Mouse (Mus musculus): ENCODE data around the gene Tll2. TPM values are rescaled to one million over a fixed set of nuclear protein-coding genes. Genes with fewer than 3 reads are reported as not detected.

Gene Tll2
- total RNA-seq, 2 experiments from 2014 or later = 0.43 to 0.47 TPM

DNA sequence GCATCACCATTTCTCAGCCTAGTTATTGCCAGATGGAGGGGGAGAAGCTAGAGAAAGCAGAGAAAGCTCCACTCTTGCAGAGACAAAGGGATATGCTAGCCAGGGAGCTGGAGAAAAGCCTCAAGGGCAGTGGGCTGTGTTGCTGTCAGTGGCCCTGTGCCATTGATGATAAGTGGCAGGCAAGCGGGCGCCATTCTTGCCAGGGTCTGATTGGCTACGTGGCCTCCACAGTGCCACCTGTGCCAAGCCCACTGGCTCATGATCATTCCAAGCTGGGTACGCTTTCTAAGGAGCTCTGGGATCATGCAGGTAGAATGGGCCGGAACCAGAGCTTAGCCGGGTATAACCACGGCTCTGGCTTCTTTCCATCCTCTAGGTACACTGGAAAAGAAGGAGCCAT, 105.8 kb downstream of the Tll2 start:
- intact Hi-C loops (cut with DNase I) = no loop called here
- no peak for DNase-seq

GRCm38 (mm10) chr19:41097038-41097437, 109.6 kb downstream of the Tll2 start:
- intact Hi-C loops (cut with DNase I) = no loop called here
- DNase-seq = no peak

GRCm38 (mm10) chr19:41091901-41092300, 114.7 kb downstream of the Tll2 start:
- DNase-seq = no peak
- intact Hi-C loops (cut with DNase I) = no loop called here

- intact Hi-C loops (cut with DNase I) = loop anchor here (5.0 kb wide), 2 partner anchors 117 to 672 kb away; partner anchors contain the start of gene Tll2
- DNase-seq = peak; percentile 63 to 64
These were observed 116.8 kb downstream of the Tll2 start for GRCm38 (mm10) chr19:41089833-41090232.

DNA sequence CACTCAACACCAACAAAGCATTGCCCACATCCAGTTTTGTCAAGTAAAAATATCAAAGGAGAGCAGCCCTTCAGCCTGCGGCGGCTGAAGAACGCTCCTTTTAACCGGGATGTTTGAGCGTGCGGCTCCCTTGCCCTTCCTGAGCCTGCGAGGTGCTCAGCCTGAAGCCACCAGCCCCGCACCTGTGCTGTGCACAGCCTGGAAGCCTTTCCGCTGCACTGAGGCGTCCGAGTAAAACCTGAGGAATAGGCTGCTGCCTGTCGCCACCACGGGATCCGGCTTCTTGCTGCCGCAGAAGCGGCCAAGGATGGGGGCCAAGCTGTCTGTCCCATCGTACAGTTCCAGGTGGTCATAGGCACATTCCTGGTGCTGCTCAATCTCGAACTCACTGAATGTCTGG, 118.1 kb downstream of the Tll2 start:
- no peak for DNase-seq

DNA sequence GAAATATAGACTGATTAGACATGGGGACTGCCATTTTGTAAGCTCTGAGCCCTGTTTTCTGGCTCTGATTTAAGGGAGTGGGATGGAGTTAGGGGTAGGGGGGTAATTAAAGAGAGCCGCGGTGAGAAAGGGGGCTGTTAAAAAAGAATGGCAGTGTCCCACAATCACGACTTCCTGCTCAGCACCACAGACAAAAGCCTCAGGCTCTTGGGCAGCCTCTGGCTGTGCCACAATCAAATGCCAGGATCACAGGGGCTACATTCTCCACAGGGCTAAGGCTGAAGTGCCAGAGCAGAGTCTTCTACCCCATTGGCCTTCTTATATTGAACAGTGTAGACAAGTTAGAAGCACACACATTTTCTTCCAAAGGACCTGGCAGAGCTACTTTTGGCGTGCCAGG, 118.7 kb downstream of the Tll2 start:
- DNase-seq = no peak
- intact Hi-C loops (cut with DNase I) = loop anchor here (2.0 to 5.0 kb wide), 3 partner anchors 119 to 674 kb away; partner anchors contain the start of gene Tll2

More for the DNA sequence above, 118.1 kb downstream of the Tll2 start:
- intact Hi-C loops (cut with DNase I) = loop anchor here (5.0 kb wide), 2 partner anchors 119 to 674 kb away; partner anchors contain the start of gene Tll2

GRCm38 (mm10) chr19:41086700-41087099, 119.9 kb downstream of the Tll2 start:
- DNase-seq = peak; percentile 67 to 73
- intact Hi-C loops (cut with DNase I) = loop anchor here (2.0 to 5.0 kb wide), 3 partner anchors 121 to 676 kb away; partner anchors contain the start of gene Tll2

- intact Hi-C loops (cut with DNase I) = loop anchor here (2.0 to 5.0 kb wide), 3 partner anchors 121 to 676 kb away; partner anchors contain the start of gene Tll2
- DNase-seq = no peak
These were observed 120.3 kb downstream of the Tll2 start for GRCm38 (mm10) chr19:41086289-41086688.

DNA sequence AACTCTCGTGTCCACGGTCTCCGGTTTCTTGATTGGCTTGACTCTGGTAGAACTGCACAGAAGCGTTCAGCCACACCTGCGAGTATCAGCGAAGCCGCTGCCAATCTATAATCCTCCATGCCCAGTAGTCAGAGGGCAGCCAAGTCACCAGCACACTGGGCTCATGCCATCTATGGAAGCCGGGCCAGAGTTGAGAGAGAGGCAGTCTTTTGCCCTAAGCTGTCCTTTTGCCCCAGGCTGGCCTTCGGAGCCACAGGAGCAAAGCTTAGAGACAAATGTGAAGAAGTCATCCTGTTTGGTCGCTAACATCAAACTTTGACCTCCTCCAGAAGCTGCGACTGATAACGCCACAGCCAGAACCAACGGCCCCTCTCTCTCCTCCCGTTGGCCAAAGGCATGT, 123.0 kb downstream of the Tll2 start:
- intact Hi-C loops (cut with DNase I) = no loop called here
- DNase-seq = no peak

GRCm38 (mm10) chr19:41081589-41081988, 125.0 kb downstream of the Tll2 start:
- DNase-seq = no peak
- intact Hi-C loops (cut with DNase I) = no loop called here

DNA sequence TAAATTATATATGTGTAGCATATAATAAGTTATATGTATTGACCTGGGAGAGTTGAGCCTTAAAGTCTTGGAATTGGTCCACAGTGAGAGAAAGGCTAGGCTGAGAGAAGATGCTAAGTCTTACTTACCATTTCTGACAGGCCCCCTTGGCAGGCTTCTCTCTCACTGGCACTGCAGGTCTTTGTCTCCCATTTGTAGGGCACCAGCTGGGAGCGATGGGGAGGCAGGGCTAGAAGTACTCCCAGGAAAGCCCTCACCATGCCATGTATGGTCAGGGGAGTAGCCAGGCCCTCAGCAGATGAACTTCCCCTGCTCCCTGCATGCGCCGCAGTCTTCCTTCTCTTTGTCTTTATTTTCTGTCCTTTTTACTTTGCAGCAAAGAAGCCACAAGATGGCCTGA, 129.7 kb downstream of the Tll2 start, which contains the start of gene Opalin:
Opalin (minus strand) TSS at position 208 of the 400 bp plus-strand sequence.
- DNase-seq = no peak
- intact Hi-C loops (cut with DNase I) = no loop called here

DNA sequence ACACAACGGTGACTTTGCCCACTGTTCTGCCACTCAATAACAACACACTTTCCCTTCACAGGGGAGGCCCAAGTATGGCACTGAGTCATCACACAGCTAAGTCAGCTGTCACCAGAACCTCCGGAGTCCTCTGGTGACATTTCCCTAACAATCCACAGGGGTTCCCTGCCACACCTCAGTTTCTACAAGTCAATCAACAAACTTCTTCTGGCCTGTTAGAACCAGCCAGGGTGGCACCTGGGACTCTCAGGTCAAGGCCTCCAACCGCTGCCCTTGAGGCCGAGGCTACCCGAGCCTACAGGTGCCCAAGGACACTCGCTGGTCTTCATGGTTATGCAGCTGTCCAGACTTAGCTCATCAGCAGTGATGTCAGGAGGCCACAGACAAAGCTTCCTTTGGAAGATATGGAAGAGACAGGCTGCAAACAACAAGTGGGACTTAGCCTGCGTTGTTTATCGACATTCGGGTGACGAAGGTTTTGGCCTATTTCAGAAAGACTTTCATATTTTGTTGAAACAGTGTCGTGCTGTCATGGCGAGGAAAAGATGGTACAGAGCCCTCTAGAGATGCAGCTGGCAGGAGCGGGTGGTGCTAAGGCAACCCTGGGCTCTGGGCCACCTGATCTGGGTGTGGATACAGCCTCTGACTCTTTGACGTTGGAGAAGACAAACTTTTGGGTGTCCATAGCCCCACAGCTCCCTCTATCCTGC, 132.7 kb downstream of the Tll2 start:
- DNase-seq = no peak
- intact Hi-C loops (cut with DNase I) = no loop called here

- intact Hi-C loops (cut with DNase I) = no loop called here
- DNase-seq = peak; percentile 88 to 91
These were observed 135.1 kb downstream of the Tll2 start for GRCm38 (mm10) chr19:41071500-41071899.

DNA sequence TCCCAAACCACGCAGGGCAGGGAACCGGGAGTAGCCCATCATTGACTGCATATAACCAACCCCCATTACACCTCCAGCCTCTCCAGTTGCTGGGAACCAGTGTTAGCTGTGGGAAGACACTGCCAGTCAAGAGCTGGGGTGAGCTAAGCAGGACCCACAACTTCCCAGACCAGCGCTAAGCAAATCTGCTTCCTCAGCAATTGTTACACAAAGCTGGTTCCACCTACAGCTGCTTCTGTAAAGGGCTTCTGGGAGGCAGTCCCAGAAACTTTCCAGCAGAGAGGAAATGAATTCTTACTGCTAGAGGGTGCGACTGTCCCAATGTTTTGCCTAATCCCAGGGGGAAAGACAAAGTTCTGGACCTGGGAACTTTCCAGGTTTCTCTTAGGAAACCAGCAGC, 151.9 kb downstream of the Tll2 start:
- intact Hi-C loops (cut with DNase I) = no loop called here

GRCm38 (mm10) chr19:41053530-41053929, 153.1 kb downstream of the Tll2 start:
- intact Hi-C loops (cut with DNase I) = no loop called here
- peak in 1 of 2 experiments; percentile 16 for DNase-seq

More for the DNA sequence above, 151.9 kb downstream of the Tll2 start:
- no peak for DNase-seq

DNA sequence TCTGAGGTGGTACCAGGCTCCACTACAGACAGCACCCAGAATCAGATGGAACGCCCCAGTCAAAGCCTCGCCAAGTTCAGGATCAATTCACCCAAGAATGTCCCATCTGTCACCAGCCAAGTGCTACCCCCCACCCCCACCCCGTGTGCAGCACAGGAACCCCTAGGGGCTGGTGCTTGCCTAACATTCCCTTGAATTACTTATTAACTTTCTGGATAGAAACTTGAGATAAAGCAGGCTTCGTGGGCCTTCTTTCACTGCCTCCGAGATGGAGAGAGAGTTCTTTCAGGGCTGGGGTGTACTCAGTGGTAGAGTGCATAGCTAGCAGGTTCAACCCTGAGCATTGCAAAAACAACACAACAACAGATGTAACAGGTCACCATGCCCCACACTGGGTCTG, 154.4 kb downstream of the Tll2 start:
- intact Hi-C loops (cut with DNase I) = no loop called here

DNA sequence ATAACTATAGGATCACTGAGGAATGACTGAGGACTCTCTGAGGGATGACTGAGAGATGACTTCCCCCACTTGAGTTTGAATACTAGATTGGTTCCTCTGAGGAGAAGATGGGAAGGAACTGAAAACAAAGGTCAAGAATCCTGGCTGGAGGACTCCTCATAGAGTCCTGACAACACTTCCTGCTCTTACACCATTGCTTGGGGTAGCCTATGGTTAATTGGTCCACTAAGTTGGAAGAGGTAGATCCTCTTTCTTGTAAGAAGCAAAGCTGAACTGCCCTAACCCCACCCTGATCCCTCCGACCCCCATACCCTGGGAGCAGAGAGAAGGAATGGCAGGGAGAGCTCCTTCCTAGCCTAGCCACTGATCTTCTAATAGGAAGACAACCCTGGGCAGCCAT, 154.9 kb downstream of the Tll2 start:
- DNase-seq = no peak
- intact Hi-C loops (cut with DNase I) = no loop called here

More for the DNA sequence above, 154.4 kb downstream of the Tll2 start:
- no peak for DNase-seq

GRCm38 (mm10) chr19:41048187-41048559, 158.5 kb downstream of the Tll2 start:
- intact Hi-C loops (cut with DNase I) = no loop called here
- DNase-seq = no peak

GRCm38 (mm10) chr19:41047437-41048186, 159.0 kb downstream of the Tll2 start:
- intact Hi-C loops (cut with DNase I) = no loop called here
- no peak for DNase-seq

DNA sequence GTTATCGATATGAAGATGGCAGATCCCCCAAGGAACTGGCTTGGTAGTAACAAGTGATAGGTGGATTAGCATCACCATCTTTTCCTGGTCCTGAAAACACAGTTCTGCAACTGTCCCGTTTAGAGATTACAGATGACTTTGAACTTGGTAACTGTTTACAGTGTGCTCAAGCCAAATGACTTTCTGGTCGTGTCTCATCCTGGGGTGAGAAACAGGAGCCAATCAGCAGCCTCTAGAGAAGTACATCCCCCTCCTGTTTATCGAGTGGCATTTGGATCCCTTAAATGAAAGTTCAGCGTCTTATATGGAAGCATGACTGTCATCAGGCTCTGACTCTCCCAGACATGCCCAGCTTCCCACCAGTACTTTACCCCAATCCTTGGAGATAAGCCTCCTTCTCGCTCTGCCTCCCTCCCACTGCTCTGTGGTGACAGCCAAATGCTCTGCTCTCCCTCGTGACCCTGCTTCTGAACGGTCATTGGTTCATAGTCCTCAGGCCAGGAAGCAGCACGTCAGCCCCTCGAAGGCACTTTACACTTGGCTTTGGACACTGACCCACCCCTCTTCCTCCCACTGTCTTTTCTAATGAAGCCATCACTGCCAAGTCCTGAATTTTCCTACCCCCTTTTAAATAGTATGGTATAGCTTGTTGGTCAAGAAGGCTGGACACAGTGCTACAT, 161.4 kb downstream of the Tll2 start:
- intact Hi-C loops (cut with DNase I) = no loop called here
- DNase-seq = no peak

DNA sequence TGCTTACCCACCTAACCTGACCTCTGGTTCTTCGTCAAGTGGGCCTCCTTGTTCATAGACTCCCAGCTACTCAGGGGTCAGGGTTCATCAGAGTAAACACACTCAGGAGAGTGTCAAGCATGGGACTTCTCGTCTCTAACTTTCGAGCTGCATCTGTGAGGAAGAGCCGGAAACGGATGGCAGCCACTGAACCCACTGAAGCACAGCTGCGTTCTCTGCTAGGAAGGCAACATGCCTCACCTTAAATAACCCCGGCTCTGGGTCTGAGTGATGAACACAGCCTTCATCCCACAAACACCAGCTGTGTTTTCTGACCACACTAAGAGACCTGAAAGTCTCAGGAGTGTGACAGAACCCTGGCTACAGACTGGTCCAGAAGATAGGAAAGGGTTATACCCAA, 167.5 kb downstream of the Tll2 start:
- DNase-seq = no peak
- intact Hi-C loops (cut with DNase I) = no loop called here

Measured in heart, postnatal 36 days (tissue).